Mouse (Mus musculus) thymus, adult 2 months (tissue): Measurements from ENCODE around the gene Zbtb1.

Experiments
- CTCF ChIP-seq: fragments of 200-500 bp; IDR thresholded peaks from 2 replicates; pipeline ENCODE4 v1.5.1; 2012; ENCODE audit warnings: mild to moderate bottlenecking, control low read depth, low read length, moderate library complexity, borderline replicate concordance; ENCODE audit not compliant: control insufficient read depth, poor library complexity, insufficient read depth; ENCODE audit errors: extremely low read depth
- POLR2A ChIP-seq: fragments of 200-500 bp; IDR thresholded peaks from 2 replicates; pipeline ENCODE4 v1.6.1; 2012; ENCODE audit warnings: mild to moderate bottlenecking, low read length, control low read depth, moderate library complexity; ENCODE audit not compliant: control insufficient read depth, poor library complexity, insufficient read depth; ENCODE audit errors: extremely low read depth

DNA sequence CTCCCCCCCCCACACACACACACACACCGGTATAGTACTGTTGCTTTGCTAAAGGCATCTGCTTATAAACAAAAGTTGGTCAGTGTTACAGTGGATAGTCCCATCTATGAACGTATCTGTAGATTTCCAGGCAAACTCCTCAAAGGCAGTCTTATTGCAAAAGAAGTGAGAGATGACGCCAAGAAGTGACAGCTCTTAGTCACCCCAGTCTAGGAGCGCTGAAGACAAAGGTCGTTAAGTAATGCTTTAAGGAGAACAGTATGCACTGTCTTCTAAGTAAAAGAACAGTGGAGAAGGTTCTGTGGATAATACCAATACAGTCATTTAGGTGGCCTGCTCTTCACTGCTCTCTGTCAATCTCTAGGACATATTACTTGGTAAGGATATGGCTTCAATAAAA, 22.9 kb downstream of the Zbtb1 start:
- TF ChIP-seq CTCF (no peak), POLR2A (no peak)
